Mouse (Mus musculus) retina, postnatal 7 days (tissue): ENCODE measurements around the gene Cstf1.

ENCODE experiments used
- DNase-seq: peaks from one replicate; pipeline ENCODE4 v3.0.0-alpha.2; 2012; ENCODE audit warnings: low read depth, low spot score

Gene Cstf1

DNA sequence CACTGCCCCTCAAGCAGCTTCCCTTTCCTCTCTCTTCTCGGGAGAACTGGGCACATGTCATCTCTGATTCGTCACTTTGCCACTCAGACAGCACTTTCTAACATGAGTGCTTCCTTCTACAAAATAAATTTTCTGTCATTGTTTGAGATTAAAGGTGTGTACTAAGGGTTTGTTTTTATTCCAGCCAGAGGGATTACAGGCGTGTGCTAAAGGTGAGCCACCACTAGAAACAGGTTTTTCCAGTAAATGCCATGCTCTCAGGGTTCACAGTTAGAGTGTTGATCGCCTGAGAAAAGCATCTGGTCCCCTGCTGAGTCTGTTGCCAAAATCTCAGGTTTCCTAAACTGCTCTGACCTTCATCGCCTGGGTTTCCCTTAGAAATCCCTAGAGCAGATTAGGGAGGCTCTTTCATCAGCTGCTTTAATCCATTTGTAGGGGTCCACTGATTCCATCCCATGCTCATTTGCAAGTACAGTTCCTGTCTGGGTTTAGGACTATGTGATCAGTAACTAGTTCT lies 6.6 kb downstream of the Cstf1 start:
- DNase-seq, result no peak

DNA sequence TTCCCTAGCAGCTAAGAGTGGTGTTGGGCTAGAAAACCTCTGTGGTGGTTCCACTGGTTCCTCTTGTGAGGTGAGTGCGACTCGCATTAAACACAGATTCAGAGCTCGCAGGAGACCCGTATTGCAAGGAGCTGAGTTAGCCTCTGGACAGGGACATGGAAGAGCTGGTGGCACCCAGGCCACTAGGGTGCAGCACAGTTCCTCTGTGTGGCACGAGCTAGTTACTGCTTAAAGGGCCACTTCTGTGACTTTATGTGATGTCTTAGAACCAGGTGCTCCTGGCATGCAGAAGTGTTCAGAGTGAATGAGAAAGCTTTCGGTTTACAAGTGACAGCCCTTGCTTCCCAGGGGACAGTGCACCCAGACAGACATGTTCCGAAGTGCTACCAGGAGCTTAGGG lies 7.9 kb downstream of the Cstf1 start:
- no peak for DNase-seq

GRCm38 (mm10) chr2:172380513-172380912 lies 10.0 kb downstream of the Cstf1 start:
- no peak for DNase-seq

- DNase-seq, result no peak
These were observed 10.9 kb downstream of the Cstf1 start for GRCm38 (mm10) chr2:172381341-172381740.

- DNase-seq, result no peak
These were observed 11.4 kb downstream of the Cstf1 start for GRCm38 (mm10) chr2:172381898-172382297.

DNA sequence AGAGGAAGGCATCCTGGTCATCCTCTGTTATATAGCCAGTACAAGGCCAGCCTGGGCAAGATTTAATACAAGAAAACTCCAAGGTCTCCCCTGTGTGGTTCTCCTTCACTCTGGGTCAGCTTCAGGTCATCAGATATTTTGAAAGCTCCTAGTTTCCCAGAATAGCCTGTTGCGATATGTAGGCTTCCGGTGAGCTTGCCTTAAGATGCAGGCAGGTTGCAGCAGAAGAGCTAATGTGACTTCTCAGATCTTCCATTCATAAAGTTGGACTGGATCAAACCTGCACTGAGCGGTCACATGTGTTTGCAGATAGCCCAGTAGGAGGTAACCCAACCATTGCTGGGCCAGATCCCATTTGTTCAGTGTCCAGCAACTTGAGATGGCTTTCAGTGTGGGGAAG lies 14.2 kb downstream of the Cstf1 start:
- DNase-seq, result no peak

- DNase-seq, result no peak
These were observed 19.9 kb downstream of the Cstf1 start for GRCm38 (mm10) chr2:172390341-172390740.

- no peak for DNase-seq
These were observed 21.6 kb downstream of the Cstf1 start for GRCm38 (mm10) chr2:172392041-172392521.

DNA sequence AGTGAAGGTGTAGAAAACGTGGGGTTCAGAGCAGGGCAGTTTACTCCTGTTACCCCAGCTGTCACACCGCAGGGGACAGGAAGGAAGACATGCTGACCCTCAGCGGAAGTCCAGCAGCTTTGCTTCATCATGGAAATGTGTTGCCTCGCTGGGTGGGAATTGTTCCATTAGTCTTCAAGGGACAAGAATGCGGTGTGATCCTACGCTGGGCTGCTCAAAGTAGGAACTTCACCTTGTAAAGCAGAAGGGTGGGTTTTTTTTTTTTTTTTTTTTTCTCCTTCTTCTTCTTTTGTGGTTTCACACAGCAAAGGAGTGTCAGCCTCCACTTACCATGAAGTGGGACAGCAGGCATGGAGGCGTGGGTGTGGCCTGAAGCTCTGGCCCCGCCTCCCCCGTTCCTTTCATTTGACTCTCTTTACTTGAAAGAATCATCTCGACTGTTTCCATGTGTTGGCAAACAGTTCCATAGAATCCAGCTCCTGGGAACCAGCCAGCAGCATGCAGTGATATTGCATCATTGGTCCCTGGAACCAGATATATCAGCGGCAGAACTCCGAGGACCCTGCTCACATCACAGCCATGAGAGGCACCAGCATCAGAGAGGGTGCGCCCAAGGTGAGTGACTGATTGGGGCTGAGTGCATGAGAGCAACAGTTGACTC lies 23.0 kb downstream of the Cstf1 start, which contains the start of gene Cass4:
Cass4 (plus strand) TSS at position 404 of the 661 bp plus-strand sequence.
- no peak for DNase-seq

- DNase-seq, result no peak
These were observed 23.5 kb downstream of the Cstf1 start for GRCm38 (mm10) chr2:172394052-172394392.

- no peak for DNase-seq
These were observed 24.2 kb downstream of the Cstf1 start for GRCm38 (mm10) chr2:172394671-172395070.

GRCm38 (mm10) chr2:172395961-172396360 lies 25.5 kb downstream of the Cstf1 start:
- no peak for DNase-seq

- DNase-seq, result no peak
These were observed 29.4 kb downstream of the Cstf1 start for GRCm38 (mm10) chr2:172399901-172400300.

- no peak for DNase-seq
These were observed 30.8 kb downstream of the Cstf1 start for GRCm38 (mm10) chr2:172401116-172401825.

GRCm38 (mm10) chr2:172404239-172404638 lies 33.8 kb downstream of the Cstf1 start:
- DNase-seq, result no peak

DNA sequence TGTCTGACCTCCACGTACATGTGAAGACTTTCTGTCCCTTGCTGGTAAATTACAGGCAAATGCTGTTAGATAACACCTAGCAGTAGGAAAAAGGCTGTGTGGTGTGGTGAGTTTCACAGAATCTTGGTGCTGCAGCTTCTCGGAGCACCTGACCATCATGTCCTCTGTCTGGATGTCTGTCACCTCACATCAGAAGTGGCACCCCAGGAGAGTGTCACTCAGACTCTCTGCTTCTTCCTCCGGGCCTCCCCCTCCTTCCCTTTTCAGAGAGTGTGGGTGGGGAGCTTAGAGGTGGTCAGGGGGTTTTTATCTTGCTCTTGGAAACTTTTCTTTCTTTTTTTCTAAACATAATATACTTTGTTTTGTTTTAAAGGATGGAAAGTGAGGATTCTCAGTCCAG lies 34.5 kb downstream of the Cstf1 start:
- DNase-seq, result no peak

DNA sequence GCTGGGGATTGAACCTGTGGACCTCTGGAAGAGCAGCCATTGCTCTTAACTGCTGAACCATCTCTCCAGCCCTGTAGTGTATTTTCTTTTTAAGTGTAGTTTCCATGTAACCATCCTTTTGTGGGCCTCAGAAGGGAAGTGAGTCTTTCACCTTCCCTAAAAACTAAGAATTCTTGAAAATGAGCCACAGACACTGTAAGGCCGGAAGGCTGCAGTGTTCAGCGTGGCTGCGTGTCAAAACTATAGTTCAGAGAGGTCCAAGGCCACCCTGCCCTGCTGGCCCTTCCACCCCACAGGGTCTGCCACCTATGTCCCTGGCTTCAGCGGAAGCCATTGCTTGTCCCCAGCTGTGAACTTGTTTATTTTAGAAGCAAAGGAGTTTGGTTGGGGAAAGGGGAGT lies 35.7 kb downstream of the Cstf1 start:
- DNase-seq, result no peak

DNA sequence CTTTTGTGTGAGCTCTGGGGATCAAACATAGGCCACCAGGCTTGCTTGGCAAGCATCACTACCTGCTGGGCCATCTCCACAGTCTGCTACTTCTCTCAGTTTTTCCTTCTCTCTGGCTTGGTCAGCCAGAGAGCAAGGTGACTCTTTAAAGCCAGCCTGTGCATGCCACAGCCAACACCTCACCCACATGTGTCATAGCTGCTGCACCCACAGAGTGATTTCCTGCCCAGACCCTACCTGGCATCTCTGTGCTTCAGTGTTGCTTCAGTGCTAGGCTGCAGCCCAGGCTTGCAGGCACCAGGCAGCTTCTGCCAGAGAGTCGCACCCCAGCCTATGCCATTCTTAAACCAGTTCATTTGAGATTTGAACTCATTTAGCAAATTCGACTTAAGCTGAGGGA lies 37.0 kb downstream of the Cstf1 start:
- no peak for DNase-seq

- no peak for DNase-seq
These were observed 40.2 kb downstream of the Cstf1 start for GRCm38 (mm10) chr2:172410686-172411085.

GRCm38 (mm10) chr2:172411091-172411490 lies 40.6 kb downstream of the Cstf1 start:
- DNase-seq, result no peak

GRCm38 (mm10) chr2:172412454-172412853 lies 42.0 kb downstream of the Cstf1 start:
- peak; percentile 4 for DNase-seq

- DNase-seq, result no peak
These were observed 42.8 kb downstream of the Cstf1 start for GRCm38 (mm10) chr2:172413273-172413672.

- DNase-seq, result no peak
These were observed 43.4 kb downstream of the Cstf1 start for GRCm38 (mm10) chr2:172413894-172414293.
